Mouse (Mus musculus) forebrain, embryonic 16.5 days (tissue): ENCODE data around the gene Gm20388. TPM values are rescaled to one million over a fixed set of nuclear protein-coding genes. Genes with fewer than 3 reads are reported as not detected.

Source experiments
- ATAC-seq: fragments of 200-750 bp; cut with Nextera tagmentation; 2 replicates; pipeline ENCODE4 v1.8.0; 2017; ENCODE audit warnings: mild to moderate bottlenecking, moderate library complexity
- H3K27ac ChIP-seq: fragments of 300-500 bp; sonication (generic); 2 replicates; pipeline ENCODE4 v1.5.1; 2014; ENCODE audit warnings: low read length, control low read depth
- H3K27me3 ChIP-seq: fragments of 300-500 bp; sonication (generic); replicated peaks from 2 replicates; pipeline ENCODE4 v1.6.1; 2014; ENCODE audit warnings: low read length; ENCODE audit not compliant: control insufficient read depth, insufficient read depth
- H3K36me3 ChIP-seq: fragments of 300-500 bp; sonication (generic); 2 replicates; pipeline ENCODE4 v1.6.1; 2014; ENCODE audit not compliant: control insufficient read depth, insufficient read depth
- H3K4me1 ChIP-seq: fragments of 300-500 bp; sonication (generic); replicated peaks from 2 replicates; pipeline ENCODE4 v1.6.1; 2014; ENCODE audit warnings: low read length; ENCODE audit not compliant: control insufficient read depth, insufficient read depth
- H3K4me2 ChIP-seq: fragments of 300-500 bp; sonication (generic); 2 replicates; pipeline ENCODE4 v1.6.1; 2014; ENCODE audit warnings: mild to moderate bottlenecking, low read length, control low read depth
- H3K4me3 ChIP-seq: fragments of 300-500 bp; sonication (generic); replicated peaks from 2 replicates; pipeline ENCODE4 v1.5.1; 2014; ENCODE audit warnings: mild to moderate bottlenecking, low read length, control low read depth
- H3K9ac ChIP-seq: fragments of 300-500 bp; sonication (generic); replicated peaks from 2 replicates; pipeline ENCODE4 v1.6.1; 2014; ENCODE audit warnings: low read depth, low read length, control low read depth
- H3K9me3 ChIP-seq: fragments of 300-500 bp; sonication (generic); 2 replicates; pipeline ENCODE4 v1.6.1; 2016; ENCODE audit warnings: low read length; ENCODE audit not compliant: control insufficient read depth
- WGBS: fragments of 180-500 bp; shearing (Covaris S2); extraction: QIAGEN DNeasy Blood & Tissue Kit; methylation state at CpG from one replicate; pipeline ENCODE4 v1.1.7; 2014; 5-methylcytosine and 5-hydroxymethylcytosine counted together
- polyA plus RNA-seq: library from polyadenylated mRNA; unstranded; fragments of >200 nt; fragmentation: Nextera tagmentation; extraction: Ambion mirVana; gene quantifications from 2 replicates; pipeline ENCODE4 v1.2.1, GENCODE M21; 2015

The Gm20388 gene
- polyA plus RNA-seq, 1 experiment from 2014 or later, result 4.7 TPM

DNA sequence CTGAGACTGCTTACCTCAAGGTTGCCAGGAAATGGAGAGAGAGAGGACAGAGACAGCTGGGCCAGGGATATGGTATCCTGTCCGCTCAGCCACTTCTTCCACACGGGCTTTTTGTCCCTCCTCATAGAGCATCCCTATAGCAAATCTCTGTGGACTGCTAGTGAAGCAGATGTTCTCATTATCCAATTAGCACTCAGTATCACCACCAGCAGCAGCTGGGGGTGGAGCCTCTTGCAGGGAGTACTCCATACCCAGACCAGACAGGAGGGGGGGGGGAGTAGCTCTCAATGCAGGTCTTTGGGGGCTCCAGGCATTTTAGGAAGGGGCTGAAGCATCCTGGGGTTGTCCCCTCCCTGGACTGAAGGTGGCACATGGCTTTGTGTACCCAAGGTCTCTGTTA, 2139.3 kb downstream of the Gm20388 start:
- Histone ChIP-seq H3K36me3 (no peaks in the 10 kb centered on the region), H3K27me3 (no peaks in the 10 kb centered on the region), H3K9me3 (no peaks in the 10 kb centered on the region), H3K27ac (no peak overlapping the region), H3K9ac (no peak overlapping the region), H3K4me3 (no peak overlapping the region), H3K4me1 (no peaks in the 10 kb centered on the region), H3K4me2 (no peak overlapping the region)
- WGBS, result 54% methylated on average over 2 of the region's 2 CpGs
- no peak for ATAC-seq

DNA sequence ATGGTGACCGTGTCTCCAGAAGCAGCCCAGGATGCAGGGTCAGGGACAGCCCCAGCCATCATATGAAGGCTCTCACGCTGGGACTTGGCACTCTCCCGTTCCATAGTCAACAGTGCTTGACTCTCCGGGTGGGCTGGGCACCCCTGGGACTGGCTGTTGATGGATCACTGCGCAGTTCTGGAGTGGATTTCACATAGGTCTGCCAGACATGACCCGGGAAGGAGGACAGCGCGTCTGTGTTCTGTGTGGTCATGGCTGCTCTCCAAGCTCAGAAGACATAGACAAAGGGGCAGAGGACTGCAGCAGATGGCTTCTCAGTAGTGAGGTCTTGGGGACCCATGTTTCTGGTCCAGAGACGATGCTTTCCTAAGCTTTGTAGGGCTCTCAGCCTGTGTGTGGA, 2140.0 kb downstream of the Gm20388 start:
- no peaks in the 10 kb centered on the region for H3K27me3 ChIP-seq
- no peak overlapping the region for H3K9ac ChIP-seq
- H3K4me3 ChIP-seq, result no peak overlapping the region
- no peak for ATAC-seq
- no peak overlapping the region for H3K4me2 ChIP-seq
- WGBS, result 93% methylated on average over 9 of the region's 9 CpGs
- no peak overlapping the region for H3K27ac ChIP-seq
- peaks cover 5% of the 10 kb centered on the region; the same call in 1 of the 2 replicates for H3K4me1 ChIP-seq
- H3K9me3 ChIP-seq, result no peaks in the 10 kb centered on the region
- no peaks in the 10 kb centered on the region for H3K36me3 ChIP-seq

DNA sequence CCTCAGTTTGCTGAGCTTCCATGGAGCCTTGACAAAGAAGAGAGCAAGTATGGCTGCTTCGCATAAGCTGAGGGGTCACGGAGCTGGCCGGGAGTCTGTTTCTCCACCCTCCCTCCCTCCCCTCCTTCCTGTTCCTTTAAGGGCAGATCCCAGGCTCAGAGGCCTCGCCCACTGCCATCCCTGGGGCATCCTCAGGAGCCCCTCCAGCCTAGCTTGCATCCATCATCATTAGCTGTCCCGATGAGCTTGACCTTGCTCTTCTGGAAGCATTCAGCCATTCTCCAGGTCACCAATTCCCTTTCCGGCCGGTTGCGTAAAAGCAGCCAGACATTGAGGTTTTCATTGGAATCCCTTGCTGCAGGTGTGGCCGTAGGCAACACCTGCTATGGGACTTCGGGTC, 2144.7 kb downstream of the Gm20388 start:
- Histone ChIP-seq H3K36me3 (no peaks in the 10 kb centered on the region), H3K27ac (no peak overlapping the region), H3K4me2 (no peak overlapping the region), H3K4me3 (no peak overlapping the region), H3K4me1 (peaks cover 5% of the 10 kb centered on the region; the same call in 1 of the 2 replicates), H3K9me3 (no peaks in the 10 kb centered on the region), H3K9ac (no peak overlapping the region), H3K27me3 (no peaks in the 10 kb centered on the region)
- no peak for ATAC-seq
- 69% methylated on average over 10 of the region's 10 CpGs for WGBS

DNA sequence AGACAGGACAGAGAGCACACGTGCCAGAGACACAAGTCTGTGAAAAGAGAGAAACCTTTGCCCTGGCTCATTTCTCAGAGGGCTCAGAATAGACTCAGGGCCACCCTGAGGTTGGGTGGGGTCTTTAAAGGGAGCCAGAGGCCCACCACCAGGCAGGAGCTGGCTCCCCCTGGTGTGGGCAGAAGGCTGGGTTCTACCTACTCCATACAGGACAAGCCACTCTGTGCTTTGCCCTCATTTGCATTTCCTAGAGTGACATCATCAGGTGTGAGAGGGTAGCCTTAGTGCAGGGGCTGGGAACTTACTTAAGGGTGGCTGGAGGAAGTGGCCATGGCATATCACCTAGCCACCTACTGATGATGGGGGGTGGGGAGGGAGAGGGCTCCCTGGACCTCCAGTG, 2145.5 kb downstream of the Gm20388 start:
- no peak overlapping the region for H3K27ac ChIP-seq
- WGBS, result 13% methylated on average over 1 of the region's 1 CpGs
- no peak overlapping the region for H3K4me3 ChIP-seq
- no peak overlapping the region for H3K9ac ChIP-seq
- no peaks in the 10 kb centered on the region for H3K36me3 ChIP-seq
- H3K27me3 ChIP-seq, result no peaks in the 10 kb centered on the region
- H3K9me3 ChIP-seq, result no peaks in the 10 kb centered on the region
- no peak for ATAC-seq
- peaks cover 5% of the 10 kb centered on the region; the same call in 1 of the 2 replicates for H3K4me1 ChIP-seq
- no peak overlapping the region for H3K4me2 ChIP-seq

DNA sequence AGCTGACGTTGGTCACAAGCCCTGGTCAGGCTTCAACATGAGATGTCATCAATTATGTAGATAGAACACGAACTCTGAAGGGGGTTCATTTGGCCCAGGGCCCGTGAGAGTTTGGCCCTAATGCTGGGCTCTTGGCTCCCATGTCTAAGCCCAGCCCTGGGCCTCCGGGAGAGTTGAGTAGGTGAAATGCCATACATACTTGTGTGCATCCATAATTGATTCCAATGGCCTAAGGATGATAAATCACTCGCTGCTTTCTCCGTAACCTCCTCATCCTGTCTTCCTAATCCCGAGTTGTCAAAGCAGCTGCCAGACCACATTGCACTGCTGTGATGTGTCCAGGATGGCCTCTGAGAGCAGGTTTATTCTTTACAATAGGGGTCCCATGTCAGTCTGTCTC, 2146.2 kb downstream of the Gm20388 start:
- Histone ChIP-seq H3K9ac (no peak overlapping the region), H3K4me3 (no peak overlapping the region), H3K4me1 (peaks cover 5% of the 10 kb centered on the region; the same call in 1 of the 2 replicates), H3K4me2 (no peak overlapping the region), H3K36me3 (no peaks in the 10 kb centered on the region), H3K27ac (no peak overlapping the region), H3K9me3 (no peaks in the 10 kb centered on the region), H3K27me3 (no peaks in the 10 kb centered on the region)
- ATAC-seq, result no peak
- 86% methylated on average over 7 of the region's 7 CpGs for WGBS

DNA sequence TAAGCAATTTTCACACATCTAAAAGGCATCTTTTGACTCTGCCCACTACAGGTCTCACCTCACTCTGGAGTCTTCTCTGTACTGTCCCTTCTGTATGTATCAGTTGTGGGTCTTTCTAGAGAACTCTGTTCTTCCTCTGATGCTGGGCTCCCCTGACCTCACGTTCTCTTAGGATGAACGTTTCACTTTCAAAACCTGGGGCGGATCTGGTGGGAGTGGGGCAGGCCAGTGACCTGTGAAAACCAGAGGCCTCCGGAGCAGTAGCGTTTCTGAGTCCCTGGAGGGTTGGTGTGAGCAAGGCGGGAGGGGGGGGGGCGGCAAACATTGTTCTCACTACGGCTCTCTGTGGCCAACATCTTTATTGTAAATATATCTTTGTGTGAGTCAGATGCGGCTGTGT, 2147.9 kb downstream of the Gm20388 start:
- H3K4me1 ChIP-seq, result peaks cover 5% of the 10 kb centered on the region; the same call in 1 of the 2 replicates
- no peaks in the 10 kb centered on the region for H3K36me3 ChIP-seq
- H3K27me3 ChIP-seq, result no peaks in the 10 kb centered on the region
- no peak overlapping the region for H3K4me2 ChIP-seq
- no peak overlapping the region for H3K4me3 ChIP-seq
- no peak overlapping the region for H3K27ac ChIP-seq
- no peak overlapping the region for H3K9ac ChIP-seq
- H3K9me3 ChIP-seq, result no peaks in the 10 kb centered on the region
- ATAC-seq, result no peak
- whole genome bisulfite sequencing, result 62% methylated on average over 9 of the region's 9 CpGs

DNA sequence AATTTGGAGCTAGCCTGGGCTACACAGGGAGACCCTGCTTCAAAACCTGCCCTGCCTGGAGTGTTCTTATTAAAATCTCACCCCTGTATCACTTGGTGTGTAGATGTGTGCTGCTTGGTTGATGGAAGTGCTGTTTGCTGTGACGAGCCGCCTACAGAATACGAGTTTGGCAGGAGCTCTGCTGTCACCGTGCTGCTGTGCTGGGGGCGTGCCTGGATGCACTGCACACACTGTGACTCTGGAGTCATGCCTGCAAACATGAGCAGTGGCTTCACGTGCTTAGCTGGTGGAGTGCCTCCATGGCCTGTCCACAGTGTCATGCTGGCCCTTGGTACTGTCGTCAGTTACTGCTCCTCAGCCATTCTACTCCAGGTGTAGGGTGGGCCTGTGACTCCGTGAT, 2148.3 kb downstream of the Gm20388 start:
- Histone ChIP-seq H3K36me3 (no peaks in the 10 kb centered on the region), H3K4me2 (no peak overlapping the region), H3K4me3 (no peak overlapping the region), H3K27ac (no peak overlapping the region), H3K4me1 (peaks cover 5% of the 10 kb centered on the region; the same call in 1 of the 2 replicates), H3K9ac (no peak overlapping the region), H3K27me3 (no peaks in the 10 kb centered on the region), H3K9me3 (no peaks in the 10 kb centered on the region)
- WGBS, result 67% methylated on average over 8 of the region's 8 CpGs
- ATAC-seq, result no peak

DNA sequence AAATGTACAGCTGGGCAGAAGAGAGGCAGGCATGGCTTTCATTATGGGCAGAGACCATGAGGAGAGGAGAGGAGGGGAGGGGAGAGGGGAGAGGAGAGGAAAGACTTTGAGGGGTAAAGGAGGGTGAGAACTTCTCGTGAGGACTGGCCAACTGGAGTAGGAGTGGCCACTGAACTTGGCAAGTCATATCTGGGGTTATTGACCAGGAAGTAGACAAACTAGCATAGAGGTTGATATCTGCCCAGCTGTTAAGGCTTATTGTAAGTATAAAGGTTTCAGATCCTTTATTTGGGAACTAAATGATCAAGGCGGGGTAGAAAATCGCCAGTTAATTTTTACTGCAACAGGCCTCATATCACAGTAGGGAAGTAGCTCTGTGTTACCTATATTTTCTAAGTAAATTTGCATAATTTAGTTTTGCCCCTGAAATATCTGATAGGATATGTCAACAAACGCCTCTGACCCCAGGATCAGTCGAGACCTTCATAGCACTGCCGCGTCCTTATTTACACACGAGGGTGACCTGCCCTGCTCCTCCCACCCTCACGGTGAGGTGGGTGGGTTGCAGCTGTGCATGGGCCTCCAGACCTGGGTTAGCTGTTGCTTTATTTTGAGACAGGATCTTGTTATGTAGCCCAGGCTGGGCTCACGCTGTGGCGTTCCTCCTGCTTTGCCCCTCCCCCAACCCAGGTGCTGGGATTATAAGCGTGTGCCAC, 2152.0 kb downstream of the Gm20388 start:
- Histone ChIP-seq H3K4me2 (no peak overlapping the region), H3K36me3 (no peaks in the 10 kb centered on the region), H3K9ac (no peak overlapping the region), H3K9me3 (no peaks in the 10 kb centered on the region), H3K4me1 (no peaks in the 10 kb centered on the region), H3K27me3 (no peaks in the 10 kb centered on the region), H3K27ac (no peak overlapping the region), H3K4me3 (no peak overlapping the region)
- WGBS, result 84% methylated on average over 12 of the region's 12 CpGs
- no peak for ATAC-seq

DNA sequence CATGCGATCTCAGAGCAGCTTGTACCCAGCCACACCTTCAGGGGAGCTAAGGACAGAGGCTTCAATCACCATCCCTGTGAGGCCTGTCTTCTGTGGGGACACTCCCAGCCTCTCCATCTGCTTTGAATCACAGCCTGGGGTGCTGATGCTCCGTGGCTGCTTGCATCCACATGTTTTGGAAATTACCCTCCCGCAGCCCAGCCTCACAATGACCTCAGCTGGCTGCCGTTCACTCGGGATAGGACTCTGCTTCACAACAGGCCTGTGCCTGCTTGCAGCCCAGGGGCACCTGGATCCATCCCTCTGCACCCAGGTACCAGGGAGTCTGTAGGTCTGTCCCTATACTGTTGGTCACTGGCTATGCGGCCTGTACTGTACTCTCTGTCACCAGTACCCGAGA, 2153.7 kb downstream of the Gm20388 start:
- WGBS, result 79% methylated on average over 7 of the region's 7 CpGs
- Histone ChIP-seq H3K27ac (no peak overlapping the region), H3K4me1 (no peaks in the 10 kb centered on the region), H3K27me3 (no peaks in the 10 kb centered on the region), H3K4me3 (no peak overlapping the region), H3K36me3 (no peaks in the 10 kb centered on the region), H3K4me2 (no peak overlapping the region), H3K9ac (no peak overlapping the region), H3K9me3 (no peaks in the 10 kb centered on the region)
- no peak for ATAC-seq
